Mouse (Mus musculus): ENCODE measurements around the gene Cd47. TPM values are rescaled to one million over a fixed set of nuclear protein-coding genes. Genes with fewer than 3 reads are reported as not detected.

Cd47 gene
- polyA plus RNA-seq, 1 experiment from 2014 or later = 133 TPM

DNA sequence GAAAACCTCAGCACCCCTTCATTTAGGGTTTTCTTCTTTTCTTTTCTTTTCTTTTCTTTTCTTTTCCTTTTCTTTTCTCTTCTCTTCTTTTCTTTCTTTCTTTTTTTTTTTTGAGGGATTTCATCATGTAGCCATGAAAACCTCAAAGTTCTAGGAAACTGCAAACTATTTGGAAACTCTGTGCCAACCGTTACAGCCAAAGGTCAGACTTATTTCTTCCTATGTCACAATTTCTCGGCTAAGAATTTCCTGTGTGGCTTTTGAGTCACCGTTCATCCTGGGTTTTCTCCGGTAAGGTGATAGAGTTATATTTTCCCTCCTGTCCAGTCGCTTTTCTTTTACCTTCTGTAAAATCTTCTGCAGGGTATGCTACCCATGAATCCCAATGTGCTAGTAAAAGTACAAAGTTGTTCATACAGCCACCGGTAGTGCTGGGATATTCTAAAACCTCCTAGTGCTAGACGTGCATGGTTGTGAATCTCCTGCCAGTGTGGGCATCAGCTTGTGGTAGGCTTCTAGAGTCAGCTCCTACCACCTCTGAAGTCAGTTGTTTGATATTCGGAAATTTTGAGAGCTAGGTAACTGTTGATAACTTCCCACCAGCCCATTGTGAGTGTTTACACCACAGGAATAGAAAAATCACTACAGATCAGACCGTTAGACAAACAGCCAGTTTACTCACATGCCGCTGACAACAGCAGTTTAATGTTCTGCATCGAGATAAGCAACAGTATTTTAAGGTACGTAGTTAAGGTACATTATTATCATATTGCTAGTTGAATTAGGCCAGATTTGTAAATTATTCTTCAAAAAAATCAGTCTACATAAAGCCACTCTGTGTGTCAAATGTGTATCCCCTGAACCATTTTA, 29.8 kb upstream of the Cd47 start:
- no peak overlapping the region for H3K4me3 ChIP-seq (replicated peaks; ENCODE audit: low read depth, low read length)
- no peaks in the 10 kb centered on the region for H3K36me3 ChIP-seq (ENCODE audit: control insufficient read depth, insufficient read depth, low read length)
- WGBS = 94% methylated on average over 12 of the region's 12 CpGs
- no peak overlapping the region for H3K9ac ChIP-seq (replicated peaks; ENCODE audit: low read length)
- DNase-seq (no peak), ATAC-seq (ENCODE audit: low FRiP score, low TSS enrichment) (no peak)
- H3K4me2 ChIP-seq (ENCODE audit: low read length) = no peak overlapping the region
- H3K27me3 ChIP-seq (ENCODE audit: control insufficient read depth, insufficient read depth, low read length) = no peaks in the 10 kb centered on the region
- no peaks in the 10 kb centered on the region for H3K4me1 ChIP-seq (ENCODE audit: control insufficient read depth, insufficient read depth, low read length)
- H3K9me3 ChIP-seq (ENCODE audit: control insufficient read depth, low read length) = no peaks in the 10 kb centered on the region
- H3K27ac ChIP-seq (replicated peaks; ENCODE audit: low read depth, low read length) = no peak overlapping the region

DNA sequence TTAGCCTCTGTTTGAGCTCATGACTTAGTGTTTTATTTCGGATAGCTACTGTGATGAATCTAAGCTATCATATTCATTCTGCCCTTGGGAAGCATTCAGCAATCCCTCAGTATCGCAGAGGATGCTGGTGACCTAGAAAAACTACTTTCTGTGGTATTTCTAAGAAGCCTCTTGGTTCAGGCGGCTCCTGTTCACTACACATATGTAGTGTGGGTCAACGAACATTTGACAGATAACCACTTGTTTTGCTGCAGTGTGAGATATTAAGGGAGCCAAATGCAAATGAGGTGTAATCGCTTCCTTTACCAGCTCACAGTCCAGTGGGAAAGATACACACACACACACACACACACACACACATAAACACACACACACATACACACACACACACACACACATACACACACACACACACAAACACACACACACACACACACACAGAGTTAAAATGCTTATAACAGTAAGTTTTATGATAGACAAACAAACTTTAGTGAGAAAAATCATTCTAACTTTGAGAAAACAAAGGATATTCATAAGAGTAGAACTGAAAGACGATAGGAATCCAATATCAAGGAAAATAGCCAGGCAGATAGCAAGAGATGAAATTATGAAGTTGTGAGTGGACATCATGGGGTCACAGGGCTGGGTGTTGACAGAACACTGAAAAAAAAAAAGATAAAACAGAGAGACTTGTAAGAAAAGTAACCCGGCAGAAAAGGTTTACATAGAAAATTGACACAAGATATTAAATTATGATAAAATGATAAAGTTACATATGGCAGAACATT, 28.5 kb upstream of the Cd47 start:
- no peaks in the 10 kb centered on the region for H3K9me3 ChIP-seq (ENCODE audit: control insufficient read depth, low read length)
- H3K4me2 ChIP-seq (ENCODE audit: low read length) = no peak overlapping the region
- 89% methylated on average over 7 of the region's 7 CpGs for WGBS
- no peak overlapping the region for H3K27ac ChIP-seq (replicated peaks; ENCODE audit: low read depth, low read length)
- no peaks in the 10 kb centered on the region for H3K27me3 ChIP-seq (ENCODE audit: control insufficient read depth, insufficient read depth, low read length)
- DNase-seq (no peak), ATAC-seq (ENCODE audit: low FRiP score, low TSS enrichment) (no peak)
- no peaks in the 10 kb centered on the region for H3K36me3 ChIP-seq (ENCODE audit: control insufficient read depth, insufficient read depth, low read length)
- H3K4me1 ChIP-seq (ENCODE audit: control insufficient read depth, insufficient read depth, low read length) = no peaks in the 10 kb centered on the region
- H3K4me3 ChIP-seq (replicated peaks; ENCODE audit: low read depth, low read length) = no peak overlapping the region
- H3K9ac ChIP-seq (replicated peaks; ENCODE audit: low read length) = no peak overlapping the region

DNA sequence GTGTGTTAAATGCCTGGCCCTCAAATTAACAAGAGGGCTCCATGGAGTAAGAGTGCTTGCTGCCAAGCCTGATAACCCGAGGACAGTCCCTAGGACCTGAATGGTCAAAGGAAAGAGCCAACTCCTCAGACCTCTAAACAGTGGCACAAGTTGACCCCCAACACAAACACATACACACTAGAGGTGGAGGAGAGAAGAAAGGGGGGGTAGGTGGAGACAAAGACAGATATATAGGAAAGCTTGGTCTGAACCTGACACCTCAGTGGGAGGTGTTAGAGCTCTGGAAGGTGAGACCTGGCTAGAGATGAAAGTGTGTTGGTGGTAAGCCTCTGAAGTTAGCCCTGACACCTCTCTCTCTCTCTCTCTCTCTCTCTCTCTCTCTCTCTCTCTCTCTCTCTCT, 27.8 kb upstream of the Cd47 start:
- Histone ChIP-seq H3K4me3 (replicated peaks; ENCODE audit: low read depth, low read length) (no peak overlapping the region), H3K27ac (replicated peaks; ENCODE audit: low read depth, low read length) (no peak overlapping the region), H3K9me3 (ENCODE audit: control insufficient read depth, low read length) (no peaks in the 10 kb centered on the region), H3K4me2 (ENCODE audit: low read length) (no peak overlapping the region), H3K36me3 (ENCODE audit: control insufficient read depth, insufficient read depth, low read length) (no peaks in the 10 kb centered on the region), H3K27me3 (ENCODE audit: control insufficient read depth, insufficient read depth, low read length) (no peaks in the 10 kb centered on the region), H3K4me1 (ENCODE audit: control insufficient read depth, insufficient read depth, low read length) (no peaks in the 10 kb centered on the region), H3K9ac (replicated peaks; ENCODE audit: low read length) (no peak overlapping the region)
- ATAC-seq (ENCODE audit: low FRiP score, low TSS enrichment) (no peak), DNase-seq (no peak)
- 82% methylated on average over 1 of the region's 1 CpGs for whole genome bisulfite sequencing

DNA sequence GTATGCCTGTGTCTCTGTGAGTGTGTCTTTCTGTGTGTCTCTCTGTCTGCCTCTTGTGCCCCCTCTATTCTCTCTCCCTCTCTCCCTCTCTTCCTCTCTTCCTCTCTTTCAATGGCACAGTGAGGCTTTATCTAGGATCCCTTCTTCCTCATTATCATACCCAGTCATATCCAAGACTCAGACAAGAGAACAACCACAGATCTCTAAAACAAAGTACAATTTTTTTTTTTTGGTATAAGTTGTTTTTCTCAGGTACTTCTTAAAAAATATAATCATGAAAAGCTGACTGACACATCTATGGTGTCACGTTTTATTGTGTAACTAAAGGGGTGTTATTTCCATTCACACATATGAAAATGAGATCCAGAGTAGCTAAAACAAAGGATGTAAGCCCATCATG, 27.3 kb upstream of the Cd47 start:
- Histone ChIP-seq H3K4me1 (ENCODE audit: control insufficient read depth, insufficient read depth, low read length) (no peaks in the 10 kb centered on the region), H3K9ac (replicated peaks; ENCODE audit: low read length) (no peak overlapping the region), H3K27me3 (ENCODE audit: control insufficient read depth, insufficient read depth, low read length) (no peaks in the 10 kb centered on the region), H3K9me3 (ENCODE audit: control insufficient read depth, low read length) (no peaks in the 10 kb centered on the region), H3K27ac (replicated peaks; ENCODE audit: low read depth, low read length) (no peak overlapping the region), H3K4me2 (ENCODE audit: low read length) (no peak overlapping the region), H3K36me3 (ENCODE audit: control insufficient read depth, insufficient read depth, low read length) (no peaks in the 10 kb centered on the region), H3K4me3 (replicated peaks; ENCODE audit: low read depth, low read length) (no peak overlapping the region)
- ATAC-seq (ENCODE audit: low FRiP score, low TSS enrichment) (no peak), DNase-seq (no peak)
- WGBS = 89% methylated on average over 1 of the region's 1 CpGs

DNA sequence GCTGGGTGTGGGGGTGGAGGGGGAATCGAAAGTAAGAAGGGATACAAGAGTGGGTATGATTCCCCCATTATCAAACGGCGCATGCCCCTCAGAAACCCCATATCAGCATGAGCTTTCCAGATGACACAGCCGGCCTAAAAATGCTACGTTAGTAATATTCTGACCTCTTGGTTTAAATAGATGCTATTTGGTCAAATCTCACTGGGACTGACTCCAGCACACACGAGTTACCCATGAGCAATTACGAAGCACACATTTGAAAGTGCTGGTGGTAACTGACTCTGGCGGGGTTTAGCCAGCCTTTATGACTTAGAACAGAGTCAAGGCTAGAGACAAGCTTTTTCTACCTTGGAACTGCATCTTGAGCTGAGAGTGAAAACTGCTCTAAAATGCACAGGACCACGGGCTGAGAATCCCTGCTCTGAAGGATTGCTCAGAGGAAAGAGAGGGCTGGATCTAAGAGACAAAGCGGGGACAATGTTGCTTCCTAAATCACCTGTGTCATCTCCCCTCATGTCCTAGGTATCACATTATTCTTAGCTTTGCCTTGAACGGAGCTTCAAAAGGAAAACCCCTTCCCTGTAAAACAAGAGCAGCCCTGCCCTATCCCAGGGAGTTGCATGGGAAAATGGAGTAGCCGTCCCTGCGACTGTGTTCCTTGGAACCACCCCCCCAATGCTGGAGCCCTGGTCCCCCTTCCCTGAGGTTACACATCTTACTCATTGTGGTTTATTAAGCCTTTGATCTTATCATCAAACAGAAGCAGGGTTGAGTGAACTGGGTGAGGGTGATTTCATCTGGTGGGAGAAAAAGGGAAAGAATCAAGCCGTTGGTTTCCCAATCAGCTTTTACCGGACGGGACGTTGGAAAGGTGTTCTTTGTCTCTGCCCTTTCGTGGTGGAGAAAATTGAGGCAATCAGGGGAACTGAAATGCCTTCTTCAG, 26.0 kb upstream of the Cd47 start:
- Histone ChIP-seq H3K36me3 (ENCODE audit: control insufficient read depth, insufficient read depth, low read length) (no peaks in the 10 kb centered on the region), H3K27ac (replicated peaks; ENCODE audit: low read depth, low read length) (no peak overlapping the region), H3K4me3 (replicated peaks; ENCODE audit: low read depth, low read length) (no peak overlapping the region), H3K9ac (replicated peaks; ENCODE audit: low read length) (no peak overlapping the region), H3K9me3 (ENCODE audit: control insufficient read depth, low read length) (no peaks in the 10 kb centered on the region), H3K4me2 (ENCODE audit: low read length) (no peak overlapping the region), H3K27me3 (ENCODE audit: control insufficient read depth, insufficient read depth, low read length) (no peaks in the 10 kb centered on the region), H3K4me1 (ENCODE audit: control insufficient read depth, insufficient read depth, low read length) (no peaks in the 10 kb centered on the region)
- 87% methylated on average over 18 of the region's 18 CpGs for WGBS
- DNase-seq (no peak), ATAC-seq (ENCODE audit: low FRiP score, low TSS enrichment) (no peak)

DNA sequence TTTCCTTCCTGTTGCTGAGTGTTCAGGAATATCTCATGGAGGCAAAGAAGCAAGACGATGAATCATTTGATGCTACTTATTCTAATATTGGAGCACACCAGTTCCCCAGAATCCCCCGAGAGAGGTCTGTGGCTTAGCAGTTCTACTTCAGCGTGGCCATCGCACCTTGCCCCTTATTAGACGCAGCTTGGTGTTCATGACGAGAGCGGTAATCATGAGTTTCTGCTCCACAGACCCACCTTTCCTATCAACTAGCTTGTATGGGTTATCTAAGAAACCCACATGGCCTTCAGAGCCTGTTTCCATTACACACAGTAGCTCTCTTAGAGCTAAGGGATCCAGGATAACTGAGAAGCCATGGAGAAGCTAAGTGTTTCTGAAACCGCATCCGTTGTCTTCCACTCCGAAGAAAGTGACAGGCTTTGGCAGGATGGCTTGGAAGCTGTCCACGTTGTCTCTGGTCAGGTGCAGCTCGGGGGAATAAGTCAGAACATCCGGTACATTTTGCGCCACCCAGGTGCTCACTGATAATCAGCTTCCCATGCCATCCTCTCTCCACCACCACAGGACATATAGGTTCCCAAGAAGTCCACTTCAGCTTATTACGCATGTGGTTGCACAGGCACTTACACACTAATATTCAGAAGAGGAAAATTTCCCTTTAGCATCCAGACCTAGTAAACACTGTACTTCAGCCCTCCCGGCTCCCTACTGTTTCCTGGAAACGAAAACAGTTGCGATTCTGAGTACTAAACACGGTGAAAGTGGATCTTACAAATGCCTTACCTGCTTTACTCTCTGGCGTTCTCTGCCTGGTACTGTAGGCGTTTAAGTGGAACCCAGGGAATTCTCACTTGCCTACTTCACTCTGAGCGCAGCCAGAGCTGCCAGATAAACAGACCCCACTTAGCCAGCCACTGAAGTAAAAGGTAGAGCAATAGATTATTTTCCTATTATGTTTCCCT, 25.0 kb upstream of the Cd47 start:
- DNase-seq = no peak
- Histone ChIP-seq H3K27me3 (ENCODE audit: control insufficient read depth, insufficient read depth, low read length) (no peaks in the 10 kb centered on the region), H3K4me3 (replicated peaks; ENCODE audit: low read depth, low read length) (no peak overlapping the region), H3K9me3 (ENCODE audit: control insufficient read depth, low read length) (no peaks in the 10 kb centered on the region), H3K36me3 (ENCODE audit: control insufficient read depth, insufficient read depth, low read length) (no peaks in the 10 kb centered on the region), H3K9ac (replicated peaks; ENCODE audit: low read length) (no peak overlapping the region), H3K27ac (replicated peaks; ENCODE audit: low read depth, low read length) (no peak overlapping the region), H3K4me2 (ENCODE audit: low read length) (no peak overlapping the region), H3K4me1 (ENCODE audit: control insufficient read depth, insufficient read depth, low read length) (no peaks in the 10 kb centered on the region)
- ATAC-seq (ENCODE audit: low FRiP score, low TSS enrichment) = no peak
- 93% methylated on average over 22 of the region's 22 CpGs for WGBS

- Histone ChIP-seq H3K9ac (replicated peaks; ENCODE audit: low read length) (no peak overlapping the region), H3K27me3 (ENCODE audit: control insufficient read depth, insufficient read depth, low read length) (no peaks in the 10 kb centered on the region), H3K4me3 (replicated peaks; ENCODE audit: low read depth, low read length) (no peak overlapping the region), H3K36me3 (ENCODE audit: control insufficient read depth, insufficient read depth, low read length) (no peaks in the 10 kb centered on the region), H3K4me2 (ENCODE audit: low read length) (no peak overlapping the region), H3K27ac (replicated peaks; ENCODE audit: low read depth, low read length) (no peak overlapping the region), H3K9me3 (ENCODE audit: control insufficient read depth, low read length) (no peaks in the 10 kb centered on the region), H3K4me1 (ENCODE audit: control insufficient read depth, insufficient read depth, low read length) (no peaks in the 10 kb centered on the region)
- ATAC-seq (ENCODE audit: low FRiP score, low TSS enrichment) (no peak), DNase-seq (no peak)
- 87% methylated on average over 7 of the region's 7 CpGs for WGBS
Observed at GRCm38 (mm10) chr16:49776981-49777380, 23.4 kb upstream of the Cd47 start.

All from midbrain, embryonic 14.5 days (tissue).